Mouse (Mus musculus) spleen, postnatal 10 days (tissue): ENCODE results near the gene Lrp2bp.

Experiments
- DNase-seq, 2 experiments: peaks; one replicate each; pipeline ENCODE4 v3.0.0; 2021 to 2022; ENCODE audit warnings: low spot score in 2 of 2

The Lrp2bp gene

GRCm38 (mm10) chr8:46024392-46024791 lies 25.3 kb downstream of the Lrp2bp start:
- DNase-seq: no peak

DNA sequence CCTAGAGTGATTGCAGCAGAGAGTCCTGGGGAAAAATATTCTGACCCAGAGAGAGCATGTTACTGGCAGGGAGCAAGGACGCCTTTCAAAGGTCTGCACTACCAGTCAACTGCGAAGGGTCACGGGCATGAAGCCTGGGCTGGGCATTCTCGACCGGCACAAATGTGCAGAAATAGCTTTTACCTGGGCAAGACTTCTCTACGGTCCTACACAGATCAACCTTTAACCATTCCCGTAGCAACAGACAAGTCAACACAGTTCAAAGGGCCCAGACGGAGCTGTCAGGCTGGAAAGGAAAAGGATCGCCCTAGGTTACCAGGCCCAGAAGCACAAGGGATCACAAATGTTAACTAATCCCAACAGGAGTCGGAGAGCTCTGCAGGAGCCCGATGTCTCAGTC lies 37.1 kb downstream of the Lrp2bp start:
- DNase-seq: no peak

DNA sequence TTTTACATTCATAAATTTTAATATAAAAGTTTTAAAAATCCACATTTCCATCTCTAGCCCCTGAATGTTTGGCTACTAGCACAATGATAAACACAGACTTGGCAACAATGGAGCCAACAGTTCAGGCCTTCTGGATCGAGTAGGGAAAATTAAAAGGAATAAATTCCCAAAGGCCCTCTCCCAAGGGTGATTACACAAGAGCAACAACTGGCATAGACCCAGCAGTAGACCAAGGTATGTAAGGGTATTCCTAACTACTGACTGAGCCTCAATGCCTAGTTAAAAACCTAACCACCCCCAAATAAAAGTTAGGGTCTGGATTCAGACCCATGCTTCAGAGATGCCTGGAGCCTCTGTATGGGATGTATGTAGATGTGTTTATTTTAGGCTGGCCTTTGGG lies 40.6 kb downstream of the Lrp2bp start:
- no peak for DNase-seq

GRCm38 (mm10) chr8:46040260-46040659 lies 41.2 kb downstream of the Lrp2bp start:
- no peak for DNase-seq

GRCm38 (mm10) chr8:46072798-46073197 lies 73.7 kb downstream of the Lrp2bp start:
- no peak for DNase-seq

- no peak for DNase-seq
Observed at GRCm38 (mm10) chr8:46073540-46074140, 74.5 kb downstream of the Lrp2bp start.

DNA sequence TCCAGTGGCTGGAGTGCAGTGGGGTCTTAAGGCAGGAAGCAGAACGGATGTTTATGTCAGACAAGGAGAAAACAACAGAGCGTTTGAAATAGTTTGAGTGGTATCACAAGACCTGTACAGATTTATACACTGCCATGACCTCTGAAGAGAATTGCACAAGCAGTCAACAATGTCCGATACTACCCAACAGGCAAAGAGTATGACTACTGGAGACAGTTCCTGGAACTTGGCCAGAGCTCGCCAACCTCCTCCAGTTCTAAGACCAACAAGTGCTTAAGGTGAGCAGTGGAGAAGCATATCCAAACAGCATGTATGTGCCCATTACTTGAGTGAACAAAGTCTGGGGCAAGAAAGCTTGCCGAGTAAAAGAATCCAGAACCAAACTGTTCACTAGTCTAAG lies 76.1 kb downstream of the Lrp2bp start:
- no peak for DNase-seq

DNA sequence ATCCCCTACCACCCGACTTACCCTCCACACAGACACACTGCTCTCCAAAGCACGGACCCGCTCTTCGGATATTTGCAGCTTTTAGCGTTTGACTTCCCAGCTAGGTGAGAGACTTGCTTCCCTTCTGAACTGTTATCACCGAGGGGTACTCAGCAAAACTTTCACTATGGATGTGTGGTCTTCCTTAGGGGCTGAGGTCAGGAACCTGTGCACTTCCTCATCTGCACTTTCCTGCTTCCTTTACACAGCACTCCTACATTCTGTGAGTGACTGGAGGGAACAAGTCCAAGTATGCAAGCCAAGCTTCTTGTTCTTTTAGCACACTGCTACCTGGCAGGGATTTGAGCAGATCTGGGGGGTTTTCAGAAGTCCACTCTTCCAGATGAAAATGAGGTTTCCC lies 79.8 kb downstream of the Lrp2bp start:
- DNase-seq: no peak
